Mouse (Mus musculus): ENCODE measurements around the gene Hipk3. TPM values are rescaled to one million over a fixed set of nuclear protein-coding genes. Genes with fewer than 3 reads are reported as not detected.

Hipk3 gene
- polyA plus RNA-seq (2012), result 8.2 and 10.7 TPM in 2 replicates

DNA sequence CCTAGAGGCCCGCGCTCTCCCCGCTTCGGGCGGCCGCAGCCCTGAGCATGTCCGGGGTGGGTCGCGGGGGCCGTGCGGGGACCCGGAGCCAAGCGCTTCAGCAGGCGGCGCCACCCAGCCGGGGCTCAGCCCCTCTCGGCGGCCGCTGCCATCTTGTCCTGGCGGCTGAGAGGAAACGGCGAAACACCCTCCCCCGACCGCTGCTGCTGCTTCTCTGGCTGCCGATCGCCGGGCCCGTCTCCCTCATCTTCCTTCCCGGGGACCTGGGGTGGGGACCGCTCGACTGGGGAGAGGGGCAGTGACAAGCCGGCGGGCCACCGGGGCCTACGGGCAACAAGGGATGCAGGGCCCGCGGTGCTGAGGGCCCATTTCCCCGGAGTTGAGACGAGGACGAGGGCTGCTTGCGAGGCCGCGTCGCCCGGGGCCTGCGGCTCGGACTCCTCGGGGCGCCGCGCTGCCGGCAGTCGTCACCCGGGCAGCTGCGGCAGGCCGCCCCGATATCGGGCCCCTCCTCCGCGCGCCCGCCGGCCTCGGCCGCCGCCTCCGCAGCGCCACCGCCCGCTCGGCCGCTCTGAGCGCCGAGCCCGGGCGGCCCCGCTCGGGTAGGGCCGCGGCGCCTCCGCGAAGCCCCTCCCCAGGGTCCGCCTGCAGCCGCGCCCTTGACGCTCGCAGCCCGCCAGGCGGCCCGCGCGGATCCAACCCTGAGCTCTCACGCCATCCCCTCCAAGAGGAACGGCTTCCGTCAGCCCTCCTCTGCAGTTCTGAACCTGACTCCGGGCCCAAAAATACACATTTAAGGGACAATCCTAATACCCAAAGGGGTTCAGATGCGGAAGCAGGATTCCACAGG is at the start of gene Hipk3:
TSS of gene Hipk3 (minus strand) at position 496 of the 850 bp plus-strand sequence.

DNA sequence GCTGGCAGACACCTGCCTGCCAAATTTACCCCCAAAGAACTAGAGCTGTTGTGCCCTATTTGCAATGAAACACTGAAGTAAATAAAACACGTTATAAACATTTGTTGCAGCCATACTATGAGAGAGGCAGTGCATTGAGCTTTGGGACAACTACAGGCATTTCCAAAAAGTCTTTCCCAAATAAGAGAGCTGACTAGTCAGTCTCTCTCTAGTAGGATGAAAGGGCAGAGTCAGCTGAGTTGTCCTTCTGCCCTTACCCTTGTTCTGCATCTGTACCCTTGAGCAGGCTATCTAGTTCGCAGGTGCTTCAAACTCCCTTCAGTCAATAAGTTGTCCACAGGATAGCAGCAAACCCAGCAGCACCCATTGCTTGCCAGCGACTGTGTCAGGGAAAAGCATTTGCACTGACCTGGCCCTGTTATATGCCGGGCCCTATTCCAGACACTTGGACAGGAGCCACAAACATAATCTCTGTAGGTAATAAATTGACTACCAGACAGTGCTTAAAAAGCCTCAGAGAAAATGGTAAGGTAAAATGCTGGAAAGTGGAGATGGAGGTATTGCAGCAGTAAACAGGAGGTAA is 83.2 kb downstream of the Hipk3 start, which contains the start of gene D430041D05Rik:
TSS of gene D430041D05Rik (minus strand) at position 51 of the 583 bp plus-strand sequence.

Other genes starting within 250 kb of the Hipk3 start
- gene D430041D05Rik, start 83.4 kb downstream of the Hipk3 start, polyA plus RNA-seq (2012), result not detected in 2 replicates
- gene Cstf3, start 96.1 kb upstream of the Hipk3 start, polyA plus RNA-seq (2012), result 4.3 and 4.7 TPM in 2 replicates
- gene Tcp11l1, start 217.7 kb upstream of the Hipk3 start, polyA plus RNA-seq (2012), result 9.6 and 11.1 TPM in 2 replicates
- not detected in 2 replicates for gene Pin1rt1, start 221.9 kb upstream of the Hipk3 start, polyA plus RNA-seq (2012)
- gene Depdc7, start 248.4 kb upstream of the Hipk3 start, polyA plus RNA-seq (2012), result 0.56 and 2.4 TPM in 2 replicates